Mouse (Mus musculus) urinary bladder, adult 2 months (tissue): ENCODE results near the gene Gm28036. TPM values are rescaled to one million over a fixed set of nuclear protein-coding genes. Genes with fewer than 3 reads are reported as not detected.
"Not testable (repeated sequence)": the region's sequence is repeated elsewhere in the genome, so short reads cannot be mapped to it uniquely, and the experiment has no call there.

Source experiments
- DNase-seq: peaks from one replicate; pipeline ENCODE4 v3.0.0; 2022; ENCODE audit warnings: low spot score
- polyA plus RNA-seq: library from polyadenylated mRNA; depleted of rRNA; stranded (reverse); fragments of >200 nt; gene quantifications from 2 replicates; pipeline ENCODE4 v1.2.3, GENCODE M21; 2012; rRNA removed

Gm28036 gene
- polyA plus RNA-seq = 4.2 and 5.1 TPM in 2 replicates

DNA sequence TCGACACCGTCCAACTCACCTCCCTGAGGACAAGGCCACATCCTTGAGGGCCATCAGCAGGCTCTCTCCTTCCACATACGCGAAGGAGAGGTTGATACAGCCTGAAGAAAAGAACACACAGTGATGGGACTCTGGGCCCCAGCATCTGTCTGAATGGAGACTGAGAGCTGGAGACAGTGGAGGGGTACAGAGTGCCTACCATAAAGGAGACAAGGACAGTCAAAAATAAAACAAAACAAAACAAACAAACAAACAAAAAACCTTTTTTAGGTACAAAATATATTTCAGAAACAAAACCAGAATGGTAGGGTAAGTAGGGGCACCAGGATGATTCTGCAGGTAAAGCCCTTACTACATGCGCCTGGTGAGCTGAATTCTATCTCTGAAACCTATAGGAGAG is at the start of gene Gm28036:
TSS of gene Gm28036 (minus strand) at position 101 of the 400 bp plus-strand sequence.
- no peak for DNase-seq

DNA sequence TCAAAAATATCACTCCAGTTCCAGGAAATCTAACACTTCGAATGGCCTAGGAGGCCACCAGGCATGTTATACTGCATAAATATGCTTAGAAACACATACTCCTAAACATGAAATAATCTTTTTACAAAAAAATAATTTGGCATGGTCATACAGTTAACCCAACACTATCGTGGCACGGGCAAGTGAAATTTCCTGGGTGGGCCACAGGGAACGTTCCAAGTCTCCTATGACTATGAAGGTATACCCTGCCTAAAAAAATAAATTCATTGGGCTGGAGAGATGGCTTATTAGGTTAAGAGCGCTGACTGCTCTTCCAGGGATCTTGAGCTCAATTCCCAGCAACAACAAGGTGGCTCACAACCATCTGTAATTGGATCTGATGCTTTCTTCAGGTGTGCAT is 39.7 kb upstream of the Gm28036 start:
- DNase-seq = no peak

DNA sequence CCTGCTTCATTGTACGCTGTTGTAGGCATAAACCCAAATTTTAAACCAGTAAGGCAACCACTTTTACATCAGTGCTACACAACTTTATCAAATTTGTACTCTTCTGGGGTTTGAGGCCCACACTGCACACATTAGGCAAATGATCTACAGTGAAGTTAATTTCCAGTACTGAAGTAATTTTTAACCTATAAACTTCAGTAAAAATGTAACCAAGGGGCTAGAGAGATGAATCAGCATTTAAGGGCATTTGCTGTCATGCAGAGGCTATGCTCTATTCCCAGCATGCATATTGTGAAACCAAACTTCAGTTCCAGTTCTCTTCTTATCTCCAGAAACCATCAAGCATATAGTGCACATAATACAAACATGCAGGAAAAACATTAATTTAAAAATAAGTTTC is 38.6 kb upstream of the Gm28036 start:
- no peak for DNase-seq

DNA sequence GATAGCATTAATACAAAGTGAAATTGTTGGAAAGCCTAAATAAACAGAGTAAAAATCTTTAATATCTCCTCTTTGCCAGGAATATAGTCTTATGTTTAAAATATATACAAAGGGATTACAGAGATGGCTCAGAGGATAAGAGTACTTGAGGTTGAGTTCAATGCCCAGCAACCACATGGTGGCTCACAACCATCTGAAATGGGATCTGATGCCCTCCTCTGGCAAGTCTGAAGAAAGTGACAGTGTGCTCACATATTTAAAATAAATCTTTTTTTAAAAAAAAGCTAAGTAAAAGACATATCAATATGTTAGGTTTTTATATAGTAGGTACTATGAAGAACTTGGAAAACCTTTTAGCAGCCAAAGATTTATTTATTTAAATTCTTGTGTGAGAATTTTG is 24.6 kb upstream of the Gm28036 start:
- no peak for DNase-seq

DNA sequence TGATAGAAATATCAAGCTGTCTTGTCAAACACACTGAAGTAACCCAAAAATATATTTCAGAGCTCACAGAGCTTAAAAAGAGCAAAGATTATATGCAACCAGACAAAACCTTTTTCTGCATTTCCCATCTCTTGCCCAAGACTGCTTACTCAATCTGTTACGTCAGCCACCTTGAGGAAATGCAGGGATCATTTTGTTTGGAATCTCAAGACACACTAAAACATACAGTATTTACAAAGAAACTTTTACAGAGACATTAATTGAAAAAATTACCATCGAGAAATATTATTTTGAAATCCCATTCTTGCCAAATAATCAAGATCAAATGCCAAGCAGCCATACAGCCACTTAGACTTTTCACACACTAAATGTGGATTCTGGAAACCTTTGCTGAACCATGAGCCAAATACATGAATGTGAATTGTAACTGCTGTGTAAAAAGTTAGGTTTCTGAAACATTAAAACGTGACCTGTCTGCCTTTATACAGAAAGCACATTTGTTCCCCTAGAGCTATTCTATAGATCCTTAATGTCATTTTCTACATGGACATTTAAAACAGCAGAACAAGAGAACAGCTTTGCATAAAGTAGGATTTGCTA is 20.5 kb upstream of the Gm28036 start:
- no peak for DNase-seq

DNA sequence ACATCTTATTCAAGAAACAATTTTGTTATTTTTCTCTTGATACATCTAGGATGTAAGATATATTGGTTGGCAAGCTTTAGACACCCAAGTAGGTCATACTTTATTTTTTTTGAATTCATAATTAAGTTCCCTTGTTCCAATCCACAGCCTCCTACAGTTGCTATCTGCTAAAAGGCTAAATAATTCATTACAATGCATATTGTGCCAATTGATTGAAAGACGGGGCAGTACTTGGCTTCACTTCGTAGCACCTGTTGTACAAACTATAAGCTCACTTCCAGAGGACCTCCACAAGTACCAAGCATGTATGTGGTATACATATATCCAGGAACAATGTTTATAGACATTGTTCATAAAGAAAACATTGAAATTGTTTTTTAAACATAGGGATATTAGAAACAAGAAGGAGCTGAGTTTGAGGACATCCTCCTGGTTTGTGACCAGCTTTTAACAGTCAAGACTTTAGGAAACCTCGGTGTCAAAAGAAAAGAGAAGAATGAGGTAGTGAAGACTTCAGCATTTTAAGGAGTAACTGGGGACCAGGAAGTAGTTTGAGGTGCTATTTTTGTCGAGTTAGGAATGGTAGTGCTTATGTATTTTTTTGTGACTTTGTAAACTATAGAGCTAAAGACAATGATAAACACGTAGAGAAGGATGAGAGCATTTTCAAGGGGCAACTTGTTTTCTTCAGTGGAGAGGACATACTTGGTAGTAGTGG is 19.5 kb upstream of the Gm28036 start:
- DNase-seq = no peak

DNA sequence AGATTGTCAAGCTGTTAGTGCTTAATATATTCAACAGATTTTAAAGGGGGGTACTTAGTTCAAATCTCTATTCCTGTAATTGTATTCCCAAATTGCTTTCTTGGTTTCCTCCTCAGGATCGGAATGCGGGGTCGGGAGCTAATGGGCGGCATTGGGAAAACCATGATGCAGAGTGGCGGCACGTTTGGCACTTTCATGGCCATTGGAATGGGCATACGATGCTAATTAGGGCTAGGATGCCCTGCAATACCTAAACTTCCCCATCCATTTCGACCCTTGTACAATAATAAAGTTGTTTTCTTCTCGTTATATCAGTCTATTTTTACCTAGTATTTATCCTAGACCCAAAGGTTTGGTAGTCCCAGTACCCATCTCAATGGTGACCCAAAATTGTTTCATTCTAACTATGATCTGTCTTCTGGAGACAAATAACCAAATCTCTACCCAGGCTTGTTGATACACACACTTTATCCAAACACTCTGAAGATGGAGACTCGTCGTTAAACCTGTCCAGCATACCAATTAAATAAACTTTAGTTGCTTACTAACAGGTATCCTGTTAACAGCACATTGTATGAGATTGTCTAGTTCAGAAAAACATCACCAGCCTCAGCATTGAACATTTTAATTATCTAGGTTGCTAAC is 18.7 kb upstream of the Gm28036 start:
- no peak for DNase-seq

DNA sequence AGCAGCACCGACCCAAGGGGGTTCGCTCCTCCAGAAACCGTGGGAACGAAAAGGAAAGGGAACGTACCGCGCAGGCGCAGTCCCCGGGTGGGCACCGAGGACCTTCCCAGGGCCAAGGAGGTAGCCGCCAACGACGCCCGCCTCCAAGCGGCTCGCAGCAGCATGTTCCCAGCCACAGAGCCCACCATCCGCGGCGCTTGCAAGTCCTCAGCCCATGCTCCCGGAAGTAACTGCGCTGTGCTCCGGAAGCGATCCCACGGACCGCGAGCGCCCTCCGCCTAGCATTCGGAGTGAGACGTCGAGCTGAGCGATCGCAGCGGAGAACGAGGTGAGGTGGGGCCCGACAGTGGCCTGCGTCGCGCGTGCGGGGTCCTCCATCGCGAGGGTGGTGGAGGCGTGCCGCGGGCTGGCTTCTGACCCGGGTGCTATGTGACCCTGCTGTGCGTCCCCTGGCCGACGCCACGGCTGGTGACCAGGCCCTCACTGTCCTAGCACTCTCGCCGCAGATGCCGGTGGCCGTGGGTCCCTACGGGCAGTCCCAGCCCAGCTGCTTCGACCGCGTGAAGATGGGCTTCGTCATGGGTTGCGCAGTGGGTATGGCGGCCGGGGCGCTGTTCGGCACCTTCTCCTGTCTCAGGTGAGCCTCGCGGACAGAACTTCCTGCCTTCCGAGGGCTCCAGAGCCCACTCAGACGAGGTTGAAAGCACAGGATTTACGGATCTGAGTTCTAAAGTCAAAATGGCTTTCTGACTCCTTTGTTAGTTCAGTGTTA is 17.2 kb upstream of the Gm28036 start, which contains the start of the genes Romo1 and Nfs1:
TSS of gene Romo1 (plus strand) at position 87 of the 772 bp plus-strand sequence.
TSS of gene Nfs1 (minus strand) at position 234 of the 772 bp plus-strand sequence.
- peak; percentile 87 for DNase-seq

DNA sequence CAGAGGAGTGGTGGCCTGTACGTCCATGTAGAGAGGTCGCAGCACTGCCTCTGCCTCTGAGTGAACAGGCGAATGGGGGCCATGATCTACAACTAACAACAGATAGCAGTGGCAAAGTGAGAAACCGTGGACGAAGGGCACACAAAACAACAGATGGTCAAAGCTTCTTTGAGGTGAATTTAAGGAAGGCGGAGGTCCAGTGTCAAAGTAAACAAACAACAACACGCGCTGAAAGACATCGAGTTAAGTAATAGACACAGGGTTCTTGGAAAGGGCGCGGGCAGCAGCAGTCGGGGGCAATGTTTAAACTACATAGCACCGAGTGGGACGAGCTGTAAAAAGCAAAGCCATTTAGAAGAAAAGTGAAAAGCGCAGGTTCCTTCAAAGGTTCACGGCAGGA is 16.5 kb upstream of the Gm28036 start:
- no peak for DNase-seq

DNA sequence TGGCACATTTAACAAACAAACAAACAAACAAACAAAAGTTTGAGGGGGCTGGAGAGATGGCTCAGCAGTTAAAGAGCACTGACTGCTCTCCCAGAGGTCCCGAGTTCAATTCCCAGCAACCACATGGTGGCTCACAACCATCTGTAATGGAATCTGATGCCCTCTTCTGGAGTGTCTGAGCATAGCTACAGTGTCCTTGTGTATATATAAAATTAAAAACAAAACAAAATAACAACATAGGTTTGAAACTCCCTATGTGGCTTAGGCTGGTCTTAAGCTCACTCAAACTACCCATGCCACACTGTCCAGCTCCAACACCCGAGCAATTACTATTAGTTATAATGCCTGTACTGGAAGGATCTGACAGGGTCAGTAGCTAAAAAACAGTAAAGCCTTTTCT is 15.9 kb upstream of the Gm28036 start:
- DNase-seq = no peak

DNA sequence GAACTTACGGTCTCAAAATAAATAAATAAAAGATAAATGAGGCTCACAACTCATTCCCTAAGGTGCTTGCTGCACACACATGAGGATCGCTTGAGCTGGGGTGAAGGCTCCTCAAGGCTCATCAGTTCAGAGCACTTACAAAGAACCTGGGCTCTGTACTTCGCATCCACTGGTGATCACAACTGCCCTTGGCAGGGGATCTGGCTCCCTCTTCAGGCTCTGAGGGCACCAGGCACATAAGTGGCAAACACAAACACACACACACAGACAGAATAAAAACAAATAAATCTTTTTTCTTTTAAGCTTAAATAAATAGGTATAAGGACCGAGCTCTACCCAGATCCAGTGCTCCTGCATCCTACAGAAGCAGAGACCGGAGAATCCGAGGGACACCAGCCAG is 8.8 kb upstream of the Gm28036 start:
- DNase-seq = no peak

DNA sequence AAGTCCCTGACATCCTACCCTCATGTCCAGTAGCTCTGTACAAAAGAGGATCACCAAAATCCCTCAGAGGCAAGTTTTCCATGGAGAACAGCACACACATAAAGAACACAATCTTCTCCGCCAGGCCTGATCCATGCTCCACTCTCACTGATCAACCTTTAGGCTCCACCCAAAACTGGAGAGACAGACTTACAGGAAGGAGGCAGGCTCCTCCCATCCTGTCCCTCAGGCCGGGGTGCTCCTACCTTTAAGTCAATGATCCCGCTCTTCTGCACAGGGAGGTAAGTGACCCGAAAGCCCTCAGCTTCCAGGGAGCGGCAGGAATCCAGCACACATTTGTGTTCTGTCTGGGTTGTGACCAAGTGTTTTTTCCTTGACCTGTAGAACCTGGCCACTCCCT is 7.3 kb upstream of the Gm28036 start:
- DNase-seq = no peak

DNA sequence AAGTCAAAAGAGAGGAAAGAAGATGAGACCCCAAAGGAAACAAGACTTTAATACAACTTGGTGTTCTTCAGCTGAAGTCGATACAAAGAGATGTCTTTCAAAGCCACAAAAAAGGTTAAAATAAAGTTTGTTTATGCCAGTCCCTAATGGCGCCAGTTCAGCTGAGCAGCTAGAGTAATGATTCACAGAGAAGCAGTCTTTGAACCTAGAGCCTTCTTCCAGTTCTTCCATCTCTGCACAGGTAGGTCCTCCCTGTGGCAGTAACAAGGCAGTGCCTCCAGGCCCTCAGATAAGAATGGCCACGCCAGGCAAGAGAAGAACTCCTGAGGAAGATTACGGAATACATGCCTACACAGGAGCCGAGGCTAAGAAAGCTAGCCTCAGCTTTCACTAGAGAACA is 3.2 kb downstream of the Gm28036 start:
- no peak for DNase-seq

DNA sequence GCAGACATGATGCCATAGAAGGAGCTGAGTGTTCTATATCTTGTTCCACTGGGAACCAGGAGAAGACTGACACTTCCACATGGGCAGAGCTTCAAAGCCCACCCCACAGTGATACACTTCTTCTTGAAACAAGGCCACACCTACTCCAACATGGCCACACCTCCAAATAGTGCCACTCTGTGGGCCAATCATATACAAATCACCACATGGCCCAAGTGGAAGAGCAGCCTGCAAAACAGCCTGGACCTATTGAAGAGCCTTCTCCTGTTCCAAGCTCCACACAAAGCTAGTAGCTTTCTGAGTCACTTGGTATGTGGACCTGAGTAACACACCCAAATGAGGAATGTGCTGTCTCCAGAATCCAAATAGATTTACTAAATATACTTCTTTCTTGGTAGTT is 7.3 kb downstream of the Gm28036 start:
- DNase-seq = no peak

DNA sequence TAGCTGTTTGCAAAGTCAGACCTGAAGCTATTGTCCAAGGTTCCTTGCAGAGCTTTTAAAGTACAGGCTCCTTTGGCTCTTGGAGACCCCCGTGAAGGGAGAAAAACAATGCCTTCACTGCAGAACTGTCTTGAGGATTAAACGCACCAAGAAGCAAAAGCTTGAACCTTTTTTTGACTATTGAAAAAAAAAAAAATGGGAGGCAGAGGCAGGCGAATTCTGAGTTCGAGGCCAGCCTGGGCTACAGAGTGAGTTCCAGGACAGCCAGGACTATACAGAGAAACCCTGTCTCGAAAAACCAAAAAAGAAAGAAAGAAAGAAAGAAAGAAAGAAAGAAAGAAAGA is 14.8 kb downstream of the Gm28036 start:
- not testable (repeated sequence) for DNase-seq

DNA sequence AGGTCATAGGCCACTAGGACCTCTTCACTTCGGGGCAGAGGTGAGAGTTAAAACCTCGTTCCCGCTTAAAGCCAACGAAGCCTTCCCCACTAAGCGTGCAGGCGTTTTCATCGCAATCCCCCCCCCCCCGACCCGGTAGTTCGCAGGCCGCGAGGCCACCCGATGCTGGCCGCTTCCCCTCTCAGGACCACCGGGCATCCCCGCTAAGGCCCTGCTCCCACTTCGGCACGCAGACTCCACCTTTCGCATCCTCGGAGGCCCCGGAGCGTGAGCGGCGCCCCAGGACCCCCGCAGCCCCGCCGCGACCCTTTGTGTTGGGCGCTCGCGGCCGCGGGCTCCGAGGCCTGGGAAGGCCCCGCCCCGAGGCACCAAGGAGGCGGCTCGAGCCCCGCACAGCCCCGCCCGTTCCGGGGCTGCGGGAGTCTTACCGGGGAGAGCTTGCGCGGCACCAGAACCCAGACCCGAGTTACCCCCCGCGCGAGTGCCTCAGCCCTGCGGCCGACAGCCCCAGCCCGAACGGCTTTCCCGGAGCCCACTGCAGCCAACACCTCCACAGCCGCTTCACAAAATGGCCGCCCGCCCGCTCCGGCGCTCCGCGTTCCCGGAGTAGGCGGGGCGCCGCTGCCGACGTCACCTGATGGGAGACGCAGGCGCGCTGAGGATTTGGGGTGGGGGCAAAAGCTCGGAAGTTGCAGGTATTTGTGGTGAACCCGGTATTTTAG is 15.4 kb downstream of the Gm28036 start, which contains the start of the genes Cpne1 and Rbm12:
TSS of gene Cpne1 (minus strand) at position 608 of the 722 bp plus-strand sequence.
TSS of gene Rbm12 (minus strand) at position 621 of the 722 bp plus-strand sequence.
- peak; percentile 91 for DNase-seq

DNA sequence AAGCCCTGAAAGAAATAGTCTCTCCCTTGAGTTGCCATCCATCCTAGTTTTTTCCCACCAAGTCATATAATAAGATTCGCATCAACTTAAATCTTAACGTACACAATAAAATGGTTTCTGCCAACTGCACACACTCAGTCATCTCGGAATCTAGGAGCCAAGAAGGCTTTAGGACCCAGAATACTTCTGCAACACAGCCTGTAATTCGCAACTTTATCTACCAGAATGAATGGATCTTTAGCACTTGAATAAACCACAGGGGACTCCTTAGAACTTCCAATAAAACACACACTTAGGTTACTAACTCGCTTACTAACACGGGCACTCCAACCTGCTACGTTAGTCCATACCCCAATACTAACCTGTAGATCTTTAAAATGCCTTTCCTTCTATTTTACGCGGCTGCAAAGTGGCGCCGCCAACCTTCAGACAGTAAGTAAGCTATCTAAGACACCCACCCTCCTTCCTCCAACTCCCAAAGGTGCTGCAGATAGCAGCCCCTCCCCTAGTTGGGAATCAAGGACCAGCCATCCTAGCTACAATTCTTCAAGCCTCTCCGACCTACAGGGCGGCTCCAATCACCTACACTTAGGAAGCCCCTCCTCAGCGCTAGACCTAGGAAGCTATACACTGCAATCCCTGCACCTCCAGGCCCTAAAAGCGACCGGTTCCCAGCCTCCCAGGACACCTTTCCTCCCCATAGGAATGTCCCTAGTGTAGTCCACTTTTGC is 16.1 kb downstream of the Gm28036 start:
- DNase-seq = no peak

DNA sequence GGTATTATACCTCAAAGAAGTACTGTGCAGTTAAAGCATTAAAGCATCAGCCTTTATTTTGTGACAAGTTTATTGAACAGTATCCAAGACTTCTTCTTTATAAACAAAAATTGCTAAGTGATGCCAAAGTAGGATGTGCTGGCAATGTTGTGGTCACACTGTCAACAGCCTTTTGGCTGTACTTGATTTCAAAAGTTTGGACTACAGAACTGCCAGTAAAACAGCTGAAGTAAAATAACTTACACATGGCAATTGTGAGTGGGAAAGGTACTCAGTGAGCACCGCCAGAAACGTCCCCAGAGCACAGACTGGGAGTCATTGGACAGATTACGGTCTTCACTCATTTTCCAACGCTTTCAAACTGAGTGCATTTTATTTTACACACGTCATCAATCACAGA is 35.0 kb downstream of the Gm28036 start:
- DNase-seq = no peak

DNA sequence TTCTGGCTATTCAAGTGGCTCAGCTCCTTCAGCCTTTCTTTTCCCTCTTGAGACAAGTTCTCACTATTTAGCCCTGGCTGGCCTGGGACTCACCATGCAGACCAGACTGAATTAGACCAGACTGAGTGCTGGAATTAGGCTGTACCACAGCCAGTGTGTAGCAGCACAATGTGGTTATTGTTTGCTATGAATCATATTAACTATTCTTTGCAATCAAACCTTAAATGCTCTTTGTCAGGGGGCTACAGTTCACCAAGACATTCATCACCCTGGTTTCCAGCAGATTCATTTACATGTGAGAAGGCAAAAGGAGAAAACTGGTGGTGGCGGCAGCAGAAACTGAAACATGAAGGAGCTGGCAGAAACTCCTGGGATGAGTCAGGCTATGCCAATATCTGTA is 37.1 kb downstream of the Gm28036 start:
- no peak for DNase-seq

DNA sequence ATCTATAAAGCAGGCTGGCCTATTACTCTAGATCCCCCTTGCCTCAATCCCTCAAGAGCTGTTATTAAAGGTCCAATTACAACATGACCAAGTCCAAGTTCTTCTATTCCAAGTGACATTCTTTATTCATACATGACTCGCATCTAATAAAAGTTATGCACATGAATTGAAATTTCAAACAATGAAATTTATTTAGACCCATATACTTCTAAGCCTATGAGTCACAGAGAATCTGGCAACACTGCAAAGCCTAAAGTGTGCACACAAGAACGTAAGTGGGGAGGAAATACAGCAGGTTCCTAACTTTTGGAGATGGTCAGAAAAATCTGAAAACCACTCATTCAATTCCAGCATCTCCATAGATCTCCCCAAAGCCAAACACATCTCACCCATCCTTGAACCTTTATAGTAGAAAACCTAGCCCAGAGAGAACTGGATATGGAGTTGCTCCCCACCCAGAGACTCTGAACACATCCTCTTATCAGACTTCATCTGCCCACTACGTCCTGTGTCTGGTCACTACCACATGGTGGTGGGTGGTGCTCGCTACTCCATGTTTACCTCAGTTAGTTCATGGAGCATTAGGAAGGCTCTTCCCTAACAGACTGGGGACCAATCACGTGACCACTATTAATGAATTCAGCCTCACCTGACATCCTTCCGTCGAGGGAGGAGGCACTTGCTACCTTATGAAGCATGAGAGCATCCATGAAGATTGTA is 39.3 kb downstream of the Gm28036 start:
- DNase-seq = no peak
